Mouse (Mus musculus): ENCODE results near the gene Mgst2.
A peak's percentile ranks its signal among the peaks of the same experiment; 100 is the strongest.

The Mgst2 gene

GRCm38 (mm10) chr3:51701281-51701751 lies 41.2 kb downstream of the Mgst2 start:
- DNase-seq (ENCODE audit: low spot score): peak; percentile 62

DNA sequence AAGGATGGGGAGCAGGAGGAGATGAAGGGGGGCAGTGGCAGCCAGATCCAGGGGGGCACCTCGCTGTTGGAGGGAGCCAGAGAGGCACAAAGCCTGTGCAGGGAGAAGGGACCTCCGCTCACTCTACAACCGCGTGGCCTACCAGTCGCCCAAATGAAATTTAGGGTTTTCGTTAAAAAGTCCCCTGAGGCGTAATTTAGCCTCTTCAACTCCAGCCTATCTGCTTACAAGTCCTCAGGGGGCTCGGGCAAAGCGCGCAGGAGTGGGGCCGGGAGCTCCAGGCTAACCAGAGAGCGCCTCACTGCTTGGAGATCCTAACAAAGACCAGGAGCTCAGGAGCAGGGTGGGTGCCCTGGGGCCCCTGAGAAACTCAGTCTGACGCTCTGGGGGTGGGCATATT lies 41.8 kb downstream of the Mgst2 start:
- no peak for DNase-seq (ENCODE audit: low spot score)

DNA sequence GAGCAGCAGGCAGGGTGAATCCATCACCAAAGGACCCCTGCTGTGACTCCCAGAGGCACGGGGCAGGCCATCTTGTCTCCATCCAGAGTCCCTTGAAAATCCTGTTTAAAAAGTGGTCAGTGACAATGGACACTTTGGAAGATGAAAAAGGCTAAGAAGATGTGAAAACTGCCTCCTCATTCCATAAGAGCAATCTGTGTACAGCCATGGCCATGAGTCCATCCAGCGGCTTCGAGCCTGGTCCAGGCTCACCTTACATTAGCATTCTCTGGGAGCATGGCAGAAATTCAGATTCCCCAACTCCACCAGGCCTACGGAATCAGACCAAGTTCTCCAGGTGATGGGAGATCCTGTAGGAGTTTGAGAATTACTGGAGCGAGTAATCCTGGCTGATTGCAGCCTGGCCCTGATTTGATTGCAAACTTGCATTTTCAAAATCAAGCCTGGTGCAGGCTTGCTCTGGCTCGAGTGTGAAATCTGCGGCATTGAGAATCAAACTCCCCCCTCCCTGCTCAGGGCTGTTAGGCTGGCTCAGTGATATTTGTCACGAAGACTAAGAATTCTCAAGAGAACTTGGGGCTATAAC lies 42.6 kb downstream of the Mgst2 start:
- DNase-seq (ENCODE audit: low spot score): no peak

DNA sequence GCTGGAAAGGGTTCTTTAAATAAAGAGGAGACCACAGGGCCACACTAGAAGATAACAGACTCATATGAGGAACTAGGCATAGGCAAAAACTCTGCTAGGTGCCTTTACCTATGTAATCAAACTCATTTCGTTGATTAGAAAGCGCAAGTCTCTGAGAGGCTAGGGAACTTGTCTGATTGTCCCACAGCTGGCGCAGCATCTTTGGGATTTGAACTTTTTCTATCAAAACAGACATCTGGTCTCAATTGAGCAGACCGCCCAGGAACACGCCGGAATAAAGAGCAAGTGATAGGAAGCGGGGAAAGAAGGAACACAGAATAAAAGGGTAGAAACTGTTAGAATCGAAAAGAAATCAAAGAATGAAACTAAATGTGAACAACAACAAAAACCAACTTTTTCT lies 43.3 kb downstream of the Mgst2 start:
- DNase-seq (ENCODE audit: low spot score): no peak

- no peak for DNase-seq (ENCODE audit: low spot score)
Measured at GRCm38 (mm10) chr3:51705220-51705619, 45.1 kb downstream of the Mgst2 start.

GRCm38 (mm10) chr3:51708375-51708745 lies 48.2 kb downstream of the Mgst2 start:
- DNase-seq (ENCODE audit: low spot score): no peak

DNA sequence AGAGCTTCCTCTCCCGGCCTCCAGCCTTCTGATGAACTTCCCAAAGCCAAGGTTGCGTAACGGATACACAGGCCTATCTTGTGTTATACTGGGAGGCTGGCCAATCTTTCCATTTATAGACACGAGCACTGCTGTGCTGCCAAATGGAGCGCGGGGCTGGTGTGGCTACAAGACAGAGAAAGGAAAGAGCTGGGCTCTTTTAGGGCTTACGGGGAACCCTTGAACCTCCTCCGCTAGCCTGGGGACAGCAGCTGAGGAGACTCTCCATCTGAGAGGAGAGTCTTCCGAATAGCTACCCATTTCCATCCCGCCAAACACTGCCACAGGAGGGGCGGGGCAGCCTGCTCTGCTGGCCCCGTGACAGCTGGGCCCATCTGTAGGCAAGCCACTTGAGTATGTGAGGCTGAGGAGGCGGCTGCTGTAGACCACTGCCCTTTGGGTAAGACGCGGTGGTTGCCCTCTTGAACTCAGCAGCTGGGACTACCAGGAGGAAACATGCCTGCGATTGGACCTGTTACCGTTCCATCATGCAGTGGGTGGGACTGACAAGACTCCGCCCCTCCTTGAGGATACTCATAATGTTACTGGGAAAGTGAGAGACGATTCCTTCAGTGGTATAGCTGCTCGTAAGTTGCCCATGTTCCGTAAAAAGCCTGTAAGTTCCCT lies 48.7 kb downstream of the Mgst2 start:
- DNase-seq (ENCODE audit: low spot score): peak; percentile 48

DNA sequence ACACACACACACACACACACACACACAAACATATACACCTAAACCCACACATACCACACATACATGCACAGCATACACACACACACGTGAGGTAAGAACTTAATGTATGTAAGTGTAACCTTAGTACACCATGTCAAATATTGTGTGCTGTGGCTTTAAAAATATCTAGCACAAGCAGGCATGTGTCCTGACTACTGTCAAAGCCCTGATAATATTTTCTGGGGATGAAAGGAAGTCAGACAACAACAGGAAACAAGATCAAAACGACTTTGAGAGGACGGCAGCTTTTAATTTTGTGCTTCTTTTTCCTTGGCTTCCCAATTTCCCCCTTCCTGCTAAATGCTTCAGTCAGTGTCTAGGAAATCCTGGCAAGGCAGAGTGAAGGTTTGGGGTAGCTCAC lies 52.2 kb downstream of the Mgst2 start:
- no peak for DNase-seq (ENCODE audit: low spot score)

GRCm38 (mm10) chr3:51713233-51713632 lies 53.1 kb downstream of the Mgst2 start:
- DNase-seq (ENCODE audit: low spot score): no peak

DNA sequence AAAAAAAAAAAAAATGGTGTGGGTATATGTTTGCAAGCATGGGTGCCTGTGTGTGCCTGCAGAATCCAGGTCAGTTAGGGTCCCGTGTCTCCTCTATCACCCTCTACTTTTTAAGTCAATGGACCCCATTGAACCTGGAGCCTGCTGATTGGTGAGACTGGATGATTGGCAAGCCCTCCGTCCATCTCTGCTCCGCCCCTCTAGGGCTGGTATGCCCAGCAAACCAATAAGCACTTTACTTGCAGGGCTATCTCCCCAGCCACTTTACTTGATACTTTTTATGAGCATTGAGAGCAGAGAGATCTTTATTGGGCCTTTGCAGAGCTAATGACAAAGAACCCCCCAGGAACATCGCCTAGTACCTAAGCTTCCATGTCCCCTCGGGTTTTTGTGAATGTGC lies 54.3 kb downstream of the Mgst2 start:
- no peak for DNase-seq (ENCODE audit: low spot score)

DNA sequence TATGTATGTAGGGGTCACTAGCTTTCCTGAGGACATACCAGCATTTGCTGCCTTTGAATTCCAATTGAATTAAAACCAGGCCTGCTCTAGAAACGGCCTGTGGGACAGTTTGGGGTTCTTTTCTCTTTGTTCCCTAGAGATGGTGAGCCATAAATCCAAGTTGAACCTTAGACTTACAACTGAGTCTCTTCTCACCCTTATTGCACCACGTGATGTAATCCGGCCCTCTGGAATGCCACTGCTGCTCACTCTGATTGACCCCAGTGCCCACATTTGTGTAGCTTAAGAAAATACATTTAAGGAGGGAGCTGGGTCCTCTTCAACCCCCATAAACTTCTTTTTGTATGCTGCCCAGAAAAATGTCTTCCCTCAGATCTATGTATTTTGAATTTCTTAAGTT lies 57.3 kb downstream of the Mgst2 start:
- no peak for DNase-seq (ENCODE audit: low spot score)

DNA sequence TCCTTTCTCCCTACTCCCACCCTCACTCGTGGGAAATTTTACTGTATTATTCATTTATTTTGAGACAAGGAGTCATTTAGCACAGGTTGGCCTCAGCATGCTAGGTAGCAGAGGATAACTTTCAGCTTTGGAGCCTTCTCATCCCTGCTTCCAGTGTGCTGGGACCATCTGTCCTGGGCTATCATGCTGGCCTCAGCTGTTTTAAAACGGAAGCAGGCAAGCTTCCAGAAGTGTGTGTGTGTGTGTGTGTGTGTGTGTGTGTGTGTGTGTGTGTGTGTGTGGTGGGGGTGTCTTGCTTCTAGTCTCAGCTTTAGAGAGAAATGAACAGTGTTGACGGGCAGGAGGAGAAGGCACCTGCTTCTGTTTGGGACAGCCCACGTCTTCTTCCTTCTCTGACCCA lies 57.7 kb downstream of the Mgst2 start:
- DNase-seq (ENCODE audit: low spot score): no peak

DNA sequence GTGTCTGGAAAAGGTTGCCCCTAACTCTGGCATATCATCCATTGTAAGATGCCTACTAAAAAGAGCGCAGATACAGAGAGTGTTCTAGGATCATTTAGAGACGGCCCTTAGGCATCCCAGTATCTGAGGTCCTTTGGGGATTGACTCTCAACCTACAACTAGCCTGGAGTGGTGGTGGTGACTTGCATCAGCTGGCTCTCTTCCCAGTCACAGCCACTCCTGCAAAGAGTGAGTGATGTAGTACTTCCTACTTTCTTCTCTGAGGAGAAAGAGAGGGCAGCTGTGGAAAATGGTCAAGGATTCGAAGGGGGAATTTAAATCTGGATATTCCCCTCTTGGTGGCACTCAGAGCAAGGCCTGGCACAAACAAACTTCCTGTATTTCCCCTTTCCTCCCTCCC lies 59.2 kb downstream of the Mgst2 start:
- DNase-seq (ENCODE audit: low spot score): no peak

GRCm38 (mm10) chr3:51719982-51720381 lies 59.8 kb downstream of the Mgst2 start:
- no peak for DNase-seq (ENCODE audit: low spot score)

GRCm38 (mm10) chr3:51726257-51726656 lies 66.1 kb downstream of the Mgst2 start:
- no peak for DNase-seq (ENCODE audit: low spot score)

GRCm38 (mm10) chr3:51727487-51727886 lies 67.3 kb downstream of the Mgst2 start:
- no peak for DNase-seq (ENCODE audit: low spot score)

GRCm38 (mm10) chr3:51727968-51728367 lies 67.8 kb downstream of the Mgst2 start:
- no peak for DNase-seq (ENCODE audit: low spot score)

DNA sequence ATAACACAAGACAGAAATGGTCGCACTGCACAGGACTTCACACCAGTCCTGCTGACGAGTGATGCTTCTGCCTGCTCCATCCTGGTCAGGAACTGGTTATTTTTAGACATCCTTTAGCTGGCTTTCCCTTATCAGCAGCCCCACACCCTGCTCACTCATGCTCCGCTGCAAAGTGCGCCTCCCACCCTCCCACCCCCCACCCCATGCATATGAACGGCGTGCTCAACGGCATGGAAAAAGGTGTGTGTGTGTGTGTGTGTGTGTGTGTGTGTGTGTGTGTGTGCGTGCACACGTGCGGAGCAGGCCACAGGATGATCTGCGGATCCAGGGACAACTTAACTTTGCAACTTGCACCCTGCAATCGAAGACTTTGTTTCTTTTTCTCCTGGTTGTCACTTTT lies 68.3 kb downstream of the Mgst2 start:
- no peak for DNase-seq (ENCODE audit: low spot score)

DNA sequence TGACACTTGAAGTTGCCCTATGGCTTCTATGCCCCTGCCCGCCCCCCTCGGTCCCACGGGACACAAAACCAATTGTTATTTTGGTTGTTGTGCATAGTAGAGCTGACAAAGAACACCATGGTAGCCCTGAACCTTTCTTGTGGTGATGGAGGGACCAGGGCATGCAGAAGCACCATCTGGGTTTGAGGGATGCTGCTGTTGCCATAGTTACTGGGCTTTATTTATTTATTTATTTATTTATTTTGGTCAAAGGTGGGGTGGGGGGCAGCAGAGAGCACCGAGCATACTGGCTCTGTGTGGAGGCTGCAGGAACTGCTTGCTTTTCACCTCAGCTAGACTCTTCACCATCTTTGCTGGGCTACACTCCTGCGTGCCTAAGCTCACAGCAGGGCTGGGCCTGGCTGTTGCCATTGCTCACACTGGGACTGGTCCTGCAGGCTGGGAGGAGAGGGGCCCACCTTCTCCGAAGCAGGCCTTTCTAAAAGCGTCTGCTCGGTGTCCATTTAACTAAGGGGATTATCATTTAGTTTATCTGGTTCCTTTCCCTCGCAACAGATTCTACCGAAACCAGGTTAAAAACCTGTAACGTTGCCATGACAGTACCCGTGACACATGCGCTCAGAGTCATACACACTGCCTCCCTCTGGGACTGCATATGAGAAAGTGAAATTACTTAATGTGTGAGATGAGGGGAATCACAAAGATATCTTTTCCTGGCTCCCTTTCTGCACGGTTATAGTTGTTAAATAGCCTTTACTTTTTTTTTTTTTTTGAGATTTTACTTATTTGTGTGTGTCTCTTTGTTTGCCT lies 69.2 kb downstream of the Mgst2 start:
- DNase-seq (ENCODE audit: low spot score): no peak

GRCm38 (mm10) chr3:51730662-51731061 lies 70.5 kb downstream of the Mgst2 start:
- DNase-seq (ENCODE audit: low spot score): no peak

GRCm38 (mm10) chr3:51731949-51732636 lies 71.9 kb downstream of the Mgst2 start:
- DNase-seq (ENCODE audit: low spot score): no peak
